Mouse (Mus musculus) liver, postnatal 0 days (tissue): ENCODE data around the gene Cpne2. TPM values are rescaled to one million over a fixed set of nuclear protein-coding genes. Genes with fewer than 3 reads are reported as not detected.

Experiments
- ATAC-seq: fragments of 200-750 bp; cut with Nextera tagmentation; 2 replicates; pipeline ENCODE4 v1.8.0; 2017; ENCODE audit warnings: mild to moderate bottlenecking, moderate library complexity
- DNase-seq: peaks from one replicate; pipeline ENCODE4 v3.0.0-alpha.2; 2016
- H3K27ac ChIP-seq: fragments of 300-500 bp; sonication (generic); 2 replicates; pipeline ENCODE4 v1.5.1; 2014; ENCODE audit warnings: antibody characterized with exemption, moderate library complexity, mild to moderate bottlenecking, low read depth
- H3K27me3 ChIP-seq: fragments of 300-500 bp; sonication (generic); 2 replicates; pipeline ENCODE4 v1.6.1; 2014; ENCODE audit warnings: low read length, control low read depth, mixed read lengths; ENCODE audit not compliant: insufficient read depth
- H3K36me3 ChIP-seq: fragments of 300-500 bp; sonication (generic); replicated peaks from 2 replicates; pipeline ENCODE4 v1.6.1; 2014; ENCODE audit warnings: mild to moderate bottlenecking, control low read depth, low read length, moderate library complexity, mixed read lengths; ENCODE audit not compliant: insufficient read depth
- H3K4me1 ChIP-seq: fragments of 300-500 bp; sonication (generic); 2 replicates; pipeline ENCODE4 v1.6.1; 2014; ENCODE audit warnings: antibody characterized with exemption, mild to moderate bottlenecking, control low read depth; ENCODE audit not compliant: insufficient read depth
- H3K4me2 ChIP-seq: fragments of 300-500 bp; sonication (generic); 2 replicates; pipeline ENCODE4 v1.6.1; 2014; ENCODE audit warnings: low read depth, mild to moderate bottlenecking, low read length, moderate library complexity, mixed read lengths
- H3K4me3 ChIP-seq: fragments of 300-500 bp; sonication (generic); 2 replicates; pipeline ENCODE4 v1.5.1; 2014; ENCODE audit warnings: low read depth, low read length
- H3K9ac ChIP-seq: fragments of 300-500 bp; sonication (generic); replicated peaks from 2 replicates; pipeline ENCODE4 v1.6.1; 2014; ENCODE audit warnings: mild to moderate bottlenecking, moderate library complexity
- H3K9me3 ChIP-seq: fragments of 300-500 bp; sonication (generic); 2 replicates; pipeline ENCODE4 v1.6.1; 2016; ENCODE audit warnings: mild to moderate bottlenecking, control low read depth, low read length, mixed read lengths
- CTCF ChIP-seq: sonication (generic); IDR thresholded peaks from 2 replicates; pipeline ENCODE4 v1.5.1; 2016; ENCODE audit warnings: antibody characterized with exemption, low read depth
- EP300 ChIP-seq: IDR thresholded peaks from 2 replicates; pipeline ENCODE4 v1.6.1; 2016; ENCODE audit warnings: antibody characterized with exemption, low read depth, mild to moderate bottlenecking
- WGBS: fragments of 180-500 bp; shearing (Covaris S2); extraction: QIAGEN DNeasy Blood & Tissue Kit; methylation state at CpG from one replicate; pipeline ENCODE4 v1.1.7; 2014; ENCODE audit not compliant: insufficient replicate concordance; 5-methylcytosine and 5-hydroxymethylcytosine counted together
- polyA plus RNA-seq: library from polyadenylated mRNA; unstranded; fragments of >200 nt; fragmentation: Nextera tagmentation; extraction: Ambion mirVana; gene quantifications from 2 replicates; pipeline ENCODE4 v1.2.1, GENCODE M21; 2015

Cpne2 gene
- polyA plus RNA-seq, 1 experiment from 2014 or later, result 3.9 TPM

- H3K36me3 ChIP-seq, result no peaks in the 10 kb centered on the region; the same call in 1 of the 2 replicates
- H3K4me1 ChIP-seq, result no peaks in the 10 kb centered on the region
- no peak overlapping the region for H3K4me3 ChIP-seq
- no peak overlapping the region for H3K4me2 ChIP-seq
- DNase-seq, result no peak
- ATAC-seq, result no peak
- no peaks in the 10 kb centered on the region for H3K9me3 ChIP-seq
- no peaks in the 10 kb centered on the region for H3K27me3 ChIP-seq
- TF ChIP-seq CTCF (no peak), EP300 (no peak)
- H3K27ac ChIP-seq, result no peak overlapping the region
- WGBS, result 71% methylated on average over 8 of the region's 8 CpGs
- no peak overlapping the region for H3K9ac ChIP-seq
Measured at GRCm38 (mm10) chr8:94567159-94567849, 34.5 kb downstream of the Cpne2 start.

- H3K9ac ChIP-seq, result no peak overlapping the region
- ATAC-seq, result no peak
- no peaks in the 10 kb centered on the region for H3K27me3 ChIP-seq
- no peaks in the 10 kb centered on the region for H3K9me3 ChIP-seq
- H3K4me1 ChIP-seq, result no peaks in the 10 kb centered on the region
- H3K27ac ChIP-seq, result no peak overlapping the region
- no peak for DNase-seq
- H3K4me3 ChIP-seq, result no peak overlapping the region
- no peaks in the 10 kb centered on the region; the same call in 1 of the 2 replicates for H3K36me3 ChIP-seq
- H3K4me2 ChIP-seq, result no peak overlapping the region
- 79% methylated on average over 8 of the region's 8 CpGs for WGBS
- TF ChIP-seq CTCF (no peak), EP300 (no peak)
Measured at GRCm38 (mm10) chr8:94568098-94568497, 35.3 kb downstream of the Cpne2 start.

- WGBS, result 81% methylated on average over 1 of the region's 1 CpGs
- Histone ChIP-seq H3K27me3 (no peaks in the 10 kb centered on the region), H3K36me3 (peaks cover 7% of the 10 kb centered on the region), H3K4me2 (no peak overlapping the region), H3K9ac (no peak overlapping the region), H3K4me1 (no peaks in the 10 kb centered on the region), H3K4me3 (no peak overlapping the region), H3K27ac (no peak overlapping the region), H3K9me3 (no peaks in the 10 kb centered on the region)
- ATAC-seq, result no peak
- no peak for DNase-seq
- TF ChIP-seq EP300, result no peak
- no peak for TF ChIP-seq CTCF
Measured at GRCm38 (mm10) chr8:94569419-94569818, 36.6 kb downstream of the Cpne2 start.

GRCm38 (mm10) chr8:94571896-94572295, 39.1 kb downstream of the Cpne2 start:
- no peak overlapping the region for H3K4me2 ChIP-seq
- peaks cover 29% of the 10 kb centered on the region for H3K36me3 ChIP-seq
- no peak for TF ChIP-seq CTCF
- no peak for TF ChIP-seq EP300
- ATAC-seq (no peak), DNase-seq (no peak)
- H3K4me3 ChIP-seq, result no peak overlapping the region
- no peak overlapping the region for H3K27ac ChIP-seq
- no peaks in the 10 kb centered on the region for H3K9me3 ChIP-seq
- H3K4me1 ChIP-seq, result no peaks in the 10 kb centered on the region
- no peak overlapping the region for H3K9ac ChIP-seq
- WGBS, result 74% methylated on average over 2 of the region's 2 CpGs
- H3K27me3 ChIP-seq, result no peaks in the 10 kb centered on the region

GRCm38 (mm10) chr8:94574159-94574907, 41.5 kb downstream of the Cpne2 start:
- Histone ChIP-seq H3K27me3 (no peaks in the 10 kb centered on the region), H3K4me1 (no peaks in the 10 kb centered on the region), H3K9me3 (no peaks in the 10 kb centered on the region), H3K9ac (no peak overlapping the region), H3K4me2 (no peak overlapping the region), H3K36me3 (peaks cover 47% of the 10 kb centered on the region), H3K4me3 (no peak overlapping the region), H3K27ac (no peak overlapping the region)
- WGBS, result 83% methylated on average over 16 of the region's 16 CpGs
- no peak for DNase-seq
- TF ChIP-seq EP300 (no peak), CTCF (no peak)
- ATAC-seq, result no peak

GRCm38 (mm10) chr8:94575148-94575547, 42.4 kb downstream of the Cpne2 start:
- no peaks in the 10 kb centered on the region for H3K9me3 ChIP-seq
- H3K9ac ChIP-seq, result no peak overlapping the region
- DNase-seq (no peak), ATAC-seq (no peak)
- no peaks in the 10 kb centered on the region for H3K4me1 ChIP-seq
- 88% methylated on average over 4 of the region's 4 CpGs for WGBS
- H3K4me3 ChIP-seq, result no peak overlapping the region
- H3K36me3 ChIP-seq, result peaks cover 53% of the 10 kb centered on the region
- H3K4me2 ChIP-seq, result no peak overlapping the region
- TF ChIP-seq CTCF (no peak), EP300 (no peak)
- no peak overlapping the region for H3K27ac ChIP-seq
- H3K27me3 ChIP-seq, result no peaks in the 10 kb centered on the region
